Mouse (Mus musculus) liver, adult (tissue): ENCODE data around the gene Lonp2.

ENCODE experiments used
- GATA4 ChIP-seq: IDR thresholded peaks from 2 replicates; pipeline ENCODE4 v1.6.1; 2014; ENCODE audit warnings: mild to moderate bottlenecking, low read length; ENCODE audit not compliant: insufficient replicate concordance

The Lonp2 gene

DNA sequence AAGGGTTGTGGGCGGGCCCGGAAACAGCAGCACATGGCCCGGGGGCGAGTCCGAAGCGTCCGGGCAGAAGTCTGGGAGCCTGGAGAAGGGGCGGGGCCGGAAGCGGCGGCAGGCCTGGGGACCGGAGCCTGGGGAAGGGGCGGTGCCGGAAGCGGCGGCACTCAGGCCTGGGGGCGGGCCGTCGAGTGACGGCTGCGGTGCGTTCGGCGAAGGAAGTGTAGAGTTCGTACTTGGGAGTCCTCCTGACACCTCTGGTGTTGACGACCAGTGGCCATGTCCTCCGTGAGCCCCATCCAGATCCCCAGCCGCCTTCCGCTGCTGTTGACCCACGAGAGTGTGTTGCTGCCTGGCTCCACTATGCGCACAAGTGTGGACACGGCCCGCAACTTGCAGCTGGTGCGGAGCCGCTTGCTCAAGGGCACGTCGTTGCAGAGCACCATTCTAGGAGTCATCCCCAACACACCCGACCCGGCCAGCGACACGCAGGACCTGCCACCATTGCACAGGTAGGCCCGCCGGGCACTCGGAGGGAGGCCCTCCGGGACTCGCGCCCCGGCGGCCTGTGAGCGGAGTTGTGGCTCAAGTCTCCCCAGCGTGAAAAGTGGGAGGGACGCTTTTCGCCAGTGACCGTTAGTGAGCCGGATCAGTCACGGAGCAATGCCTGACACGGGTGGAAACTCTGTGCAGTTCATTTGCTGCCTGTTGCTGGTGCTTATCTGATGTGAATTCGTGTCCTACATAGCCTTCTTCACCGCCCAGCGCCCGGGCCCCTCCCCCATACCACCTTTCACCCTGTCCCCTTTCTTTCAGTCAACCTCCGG lies at the start of gene Lonp2:
TSS of gene Lonp2 (plus strand) at position 133 of the 821 bp plus-strand sequence.
- peak; percentile 82; the same call in 1 of the 2 replicates for TF ChIP-seq GATA4

DNA sequence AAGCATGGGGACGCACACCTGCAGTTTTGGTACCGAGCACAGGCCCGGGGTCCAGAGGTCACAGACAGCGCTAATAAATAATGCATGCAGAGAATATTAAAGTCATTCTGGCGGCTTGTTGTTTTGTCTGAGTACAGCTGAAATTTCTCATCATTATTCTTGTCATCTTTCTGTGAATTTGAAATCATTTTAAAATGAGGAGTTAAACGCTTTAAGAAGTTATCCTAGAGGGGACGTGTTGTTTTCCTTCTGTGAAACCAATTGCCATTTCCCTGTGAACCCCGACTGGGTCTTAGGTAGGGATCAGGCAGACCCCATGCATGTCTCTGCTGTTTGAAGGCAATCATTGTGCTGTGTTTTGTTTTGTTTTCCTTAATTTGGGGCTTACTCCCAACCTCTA lies 46.3 kb upstream of the Lonp2 start:
- TF ChIP-seq GATA4: no peak

DNA sequence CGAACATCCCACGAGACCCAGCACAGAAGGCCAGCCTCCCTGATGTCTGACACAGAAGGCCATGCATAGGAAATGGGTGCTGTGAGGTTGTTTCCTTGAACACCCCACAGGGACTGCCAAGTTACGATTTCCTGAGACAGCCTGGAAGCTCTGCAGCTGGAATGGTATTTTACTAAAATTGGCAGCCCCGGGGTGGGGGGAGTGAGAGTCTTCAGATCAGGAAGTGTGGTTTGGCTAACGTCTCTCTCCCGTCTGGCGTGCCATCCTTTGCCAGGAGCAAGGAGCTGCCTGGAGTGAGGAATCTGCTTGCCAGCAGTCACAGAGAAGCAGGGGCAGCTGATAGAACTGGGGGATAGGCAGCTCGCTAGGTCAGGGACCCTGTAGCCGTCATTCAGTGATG lies 45.8 kb upstream of the Lonp2 start:
- no peak for TF ChIP-seq GATA4

DNA sequence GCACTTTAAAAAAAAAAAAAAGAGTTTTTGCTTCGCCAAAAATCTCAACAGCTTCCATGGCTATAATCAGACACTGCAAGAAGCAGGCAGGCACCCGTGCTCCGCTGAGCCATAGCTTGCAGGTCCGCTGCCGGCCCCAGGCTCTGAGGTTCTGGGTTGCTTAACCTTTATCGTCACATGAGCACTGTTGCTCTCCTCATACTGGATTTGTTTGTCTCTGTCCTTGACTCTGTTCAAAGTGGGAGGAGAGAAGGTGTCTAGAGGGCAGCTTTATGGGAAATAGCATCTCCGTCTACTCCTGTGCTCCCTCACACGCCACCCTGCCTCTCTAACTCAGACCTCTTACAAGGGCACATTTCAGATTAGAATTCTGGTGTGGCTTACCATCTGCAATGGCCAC lies 45.1 kb upstream of the Lonp2 start:
- no peak for TF ChIP-seq GATA4

DNA sequence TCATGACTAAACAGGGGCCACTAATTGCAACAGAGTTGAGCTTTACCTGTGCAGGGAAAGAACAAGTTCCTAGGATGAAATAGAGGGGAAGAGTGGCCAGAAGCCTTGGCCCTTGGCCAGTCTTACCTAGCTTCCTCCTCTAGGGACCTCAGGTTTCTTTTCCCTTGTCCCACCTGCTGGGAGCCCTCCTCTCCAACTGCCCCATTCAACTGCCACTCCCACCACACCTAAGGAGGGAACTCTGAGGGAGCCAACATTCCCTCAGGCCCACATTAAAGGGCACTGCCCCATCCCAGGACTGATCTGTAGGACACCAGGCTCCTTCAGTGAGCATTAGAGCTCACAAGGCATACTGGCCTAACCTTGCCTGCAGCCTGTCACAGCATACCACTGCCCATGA lies 43.4 kb upstream of the Lonp2 start, which contains the start of gene Abcc12:
TSS of gene Abcc12 (minus strand) at position 229 of the 400 bp plus-strand sequence.
- TF ChIP-seq GATA4: no peak

DNA sequence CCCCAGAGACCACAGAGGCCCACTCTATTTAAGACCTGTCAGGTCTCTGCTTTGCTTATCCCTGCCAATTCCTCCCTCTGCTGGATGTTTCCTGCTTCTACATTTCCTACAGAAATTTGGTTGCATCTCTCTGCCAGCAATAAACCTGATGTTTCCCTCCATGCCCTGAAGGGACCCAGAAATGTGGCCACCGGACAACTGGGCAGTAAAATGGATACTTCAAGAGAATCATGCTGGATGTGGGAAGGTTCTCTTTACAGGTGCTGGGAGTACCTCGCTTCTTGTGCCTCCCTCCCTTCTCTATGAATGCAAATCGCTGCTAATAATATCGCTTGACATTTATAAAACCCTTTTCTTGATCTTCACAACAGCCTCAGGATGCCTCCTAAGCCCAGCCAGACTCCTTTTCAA lies 41.9 kb upstream of the Lonp2 start:
- no peak for TF ChIP-seq GATA4

DNA sequence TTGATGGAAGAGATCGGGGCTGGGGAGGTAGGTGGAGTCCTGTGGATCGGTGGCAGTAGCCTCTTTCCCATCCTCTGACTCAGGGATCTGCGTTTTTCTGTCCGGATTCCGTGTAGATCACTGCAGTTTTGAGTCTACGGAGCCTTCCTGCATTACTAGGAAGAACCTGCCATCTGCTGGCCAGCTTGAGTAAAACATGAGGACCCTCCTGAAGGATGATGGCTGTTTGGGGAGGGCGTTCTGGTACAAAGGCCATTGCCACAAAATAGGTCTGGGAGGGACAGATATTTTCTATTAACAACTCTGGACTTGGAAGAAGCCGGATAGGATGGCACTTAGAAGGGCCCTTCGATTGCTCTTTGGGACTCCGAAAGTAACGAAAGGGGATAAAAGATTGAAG lies 38.7 kb upstream of the Lonp2 start:
- no peak for TF ChIP-seq GATA4

DNA sequence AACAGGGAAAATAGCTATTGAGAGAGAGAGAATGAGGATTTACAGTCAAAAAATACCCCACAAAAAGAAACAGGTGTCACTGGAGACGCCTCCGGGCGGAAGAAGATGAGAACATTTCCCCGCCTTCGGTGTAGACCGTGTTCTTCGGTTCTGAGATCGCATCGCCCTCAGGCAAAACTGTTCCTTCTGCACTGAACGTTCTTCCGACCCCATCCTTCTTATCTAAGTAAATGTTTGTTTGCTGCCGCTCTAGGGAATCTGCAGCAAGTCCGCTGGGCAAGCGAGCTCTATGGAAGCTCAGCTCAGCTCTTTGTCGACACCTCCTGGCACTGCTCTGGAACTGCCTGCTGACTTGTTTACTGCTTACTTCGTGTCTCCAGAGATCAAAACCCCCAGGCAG lies 38.3 kb upstream of the Lonp2 start:
- peak; percentile 19; the same call in 1 of the 2 replicates for TF ChIP-seq GATA4

DNA sequence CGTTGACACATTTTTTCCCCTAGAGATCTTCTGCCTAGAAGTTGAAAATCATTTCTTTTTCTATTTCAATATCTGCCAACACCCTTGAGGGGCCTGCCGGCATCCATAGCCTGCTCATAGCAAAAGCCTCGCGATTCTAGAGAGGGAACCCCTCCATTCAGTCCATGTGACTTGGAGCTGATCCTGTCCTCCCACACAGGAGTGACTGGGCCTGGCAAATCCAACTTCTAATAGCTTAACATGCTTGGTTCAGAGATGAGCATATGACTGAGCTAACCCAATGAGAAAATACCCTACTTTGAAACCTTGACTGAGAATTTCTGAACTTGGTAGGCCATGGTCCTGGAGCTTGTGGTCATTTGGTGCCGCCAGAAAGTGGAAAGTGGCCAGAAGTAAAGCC lies 37.8 kb upstream of the Lonp2 start:
- no peak for TF ChIP-seq GATA4

DNA sequence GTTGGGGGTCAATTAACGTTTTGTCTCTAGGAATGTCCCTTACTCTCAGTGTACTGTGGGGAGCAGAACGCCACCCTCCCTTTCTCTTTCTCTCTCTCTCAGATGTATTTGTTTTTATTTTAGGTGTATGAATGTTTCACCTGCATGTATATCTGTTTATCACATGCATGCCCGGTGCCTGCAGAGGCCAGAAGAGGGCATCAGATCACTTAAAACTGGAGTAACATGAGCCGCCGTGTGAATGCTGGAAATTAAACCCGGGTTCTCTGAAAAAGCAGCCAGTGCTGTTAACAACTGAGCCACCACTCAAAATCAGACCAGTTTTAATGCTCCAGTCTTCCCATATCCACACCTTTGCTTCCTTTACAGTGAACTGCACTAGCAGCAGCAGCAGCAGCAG lies 37.2 kb upstream of the Lonp2 start:
- TF ChIP-seq GATA4: no peak

DNA sequence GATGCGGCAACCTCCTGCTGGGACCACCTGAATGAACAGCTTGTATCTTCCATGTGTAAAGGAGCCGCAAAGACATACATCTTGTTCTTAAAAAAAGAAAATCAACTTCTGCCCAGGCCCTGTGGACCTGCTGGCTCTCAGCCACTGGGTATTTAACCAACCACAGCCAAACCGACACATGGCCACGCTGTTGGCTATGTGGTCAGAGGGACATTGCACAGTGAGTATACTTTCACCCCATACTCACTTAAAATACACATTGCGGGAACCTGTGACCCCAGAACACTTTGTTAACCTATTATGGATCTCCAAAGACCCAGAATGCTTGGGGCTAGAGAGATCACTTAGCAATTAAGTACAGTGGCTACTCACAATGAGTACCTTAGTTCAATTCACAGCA lies 35.5 kb upstream of the Lonp2 start:
- TF ChIP-seq GATA4: no peak

DNA sequence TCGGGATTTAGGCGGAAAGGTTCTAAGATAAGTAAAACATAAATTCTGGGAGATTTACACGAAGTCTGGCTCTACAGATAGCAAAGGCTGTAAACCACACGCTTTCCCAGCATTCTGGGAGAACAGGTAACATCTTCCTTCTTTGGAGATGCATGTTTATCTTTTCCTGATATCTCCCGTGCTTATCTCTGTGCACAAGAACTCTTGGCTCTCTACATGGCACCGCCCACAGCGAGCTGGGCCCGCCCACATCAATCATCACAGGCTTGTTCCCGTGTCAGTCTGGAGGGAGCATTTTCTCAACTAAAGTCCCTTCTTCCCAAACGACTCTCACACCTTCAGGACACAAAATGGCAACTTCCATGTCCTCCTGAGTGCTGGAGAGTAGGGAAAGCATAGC lies 30.7 kb upstream of the Lonp2 start:
- TF ChIP-seq GATA4: peak; percentile 93

DNA sequence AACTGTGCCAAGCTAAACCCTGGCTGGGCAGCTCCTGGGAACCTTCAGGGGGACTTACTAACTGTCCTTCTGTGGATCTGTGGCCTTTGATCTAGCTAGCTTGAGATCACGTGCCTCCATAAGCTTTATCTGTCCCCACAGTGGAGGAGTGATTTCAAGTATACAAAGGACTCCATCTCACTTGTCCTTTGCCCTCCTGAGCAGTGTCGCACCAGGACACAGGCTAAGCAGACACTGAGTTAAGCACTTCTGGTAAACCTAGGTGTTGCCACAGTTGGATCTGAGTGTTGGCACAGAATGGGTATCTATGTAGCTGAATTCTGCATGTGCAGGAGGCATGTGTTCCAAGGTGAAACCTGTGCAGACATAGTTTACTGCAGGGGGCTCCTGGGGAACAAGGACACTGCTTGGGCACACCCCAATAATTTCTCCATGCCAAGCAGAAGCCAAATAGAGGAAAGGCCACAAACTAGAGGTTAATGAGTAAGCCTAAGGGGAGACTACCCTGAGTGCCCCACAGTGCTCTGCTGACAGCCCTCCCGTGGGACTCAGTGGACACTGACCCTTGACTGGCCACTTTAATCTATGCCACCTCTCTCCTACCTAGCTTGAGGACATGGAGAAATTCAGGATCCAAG lies 29.6 kb upstream of the Lonp2 start:
- TF ChIP-seq GATA4: peak; percentile 10; the same call in 1 of the 2 replicates

DNA sequence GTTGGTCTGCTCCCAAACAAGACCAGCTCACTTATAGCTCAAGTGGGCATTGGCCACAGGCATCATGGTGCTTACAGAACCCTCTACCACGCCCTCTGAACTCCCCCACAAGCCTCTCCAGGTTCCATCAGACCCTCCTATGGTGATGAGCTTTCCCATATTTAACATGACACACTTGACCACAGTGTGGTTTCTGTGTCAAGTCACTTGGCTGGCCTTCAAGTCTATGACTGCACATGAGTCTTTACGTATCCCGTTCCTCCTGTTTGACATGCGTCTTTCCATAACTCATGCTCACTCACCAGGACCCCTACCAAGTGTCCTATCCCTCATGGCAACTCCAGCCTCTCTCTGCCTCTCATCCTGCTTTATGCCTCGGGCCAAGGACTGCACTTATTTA lies 28.2 kb upstream of the Lonp2 start:
- no peak for TF ChIP-seq GATA4

DNA sequence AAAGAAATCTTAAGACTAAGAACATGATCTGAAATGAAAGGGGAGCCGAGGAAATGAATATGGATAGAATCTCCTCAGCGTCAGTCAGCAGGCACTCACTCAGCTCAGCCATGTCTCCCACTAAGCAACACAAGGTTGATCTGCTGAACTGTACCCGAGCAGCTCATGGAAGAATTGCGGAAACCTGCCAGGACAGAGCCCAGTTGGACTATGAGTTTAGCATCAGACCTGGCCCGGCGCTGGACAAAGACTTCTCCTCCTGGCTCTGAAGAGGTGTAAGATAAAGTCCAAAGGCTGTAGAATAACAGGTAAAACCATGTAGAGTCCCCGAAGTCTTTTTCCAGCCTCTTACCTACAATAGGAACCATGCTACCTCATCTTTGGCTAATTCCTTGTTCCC lies 26.2 kb upstream of the Lonp2 start:
- no peak for TF ChIP-seq GATA4

DNA sequence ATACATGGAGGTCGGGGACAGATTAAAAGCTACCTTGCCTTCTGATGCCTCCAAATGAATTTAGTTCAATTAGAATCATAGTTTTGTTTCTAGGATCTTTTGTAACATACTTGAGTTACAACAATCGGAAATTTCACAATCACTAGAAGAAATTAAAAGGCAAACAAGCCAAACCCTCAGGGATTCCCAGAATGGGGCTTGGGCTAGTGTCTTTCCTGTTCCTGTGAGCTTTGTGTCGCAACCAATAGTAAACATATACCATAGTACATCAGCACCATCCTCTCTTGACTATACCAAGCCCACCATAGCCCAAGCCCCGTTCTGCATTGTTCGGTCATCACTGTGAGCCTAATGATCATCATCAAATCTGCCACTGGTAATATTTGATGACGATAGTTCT lies 24.5 kb upstream of the Lonp2 start:
- no peak for TF ChIP-seq GATA4

DNA sequence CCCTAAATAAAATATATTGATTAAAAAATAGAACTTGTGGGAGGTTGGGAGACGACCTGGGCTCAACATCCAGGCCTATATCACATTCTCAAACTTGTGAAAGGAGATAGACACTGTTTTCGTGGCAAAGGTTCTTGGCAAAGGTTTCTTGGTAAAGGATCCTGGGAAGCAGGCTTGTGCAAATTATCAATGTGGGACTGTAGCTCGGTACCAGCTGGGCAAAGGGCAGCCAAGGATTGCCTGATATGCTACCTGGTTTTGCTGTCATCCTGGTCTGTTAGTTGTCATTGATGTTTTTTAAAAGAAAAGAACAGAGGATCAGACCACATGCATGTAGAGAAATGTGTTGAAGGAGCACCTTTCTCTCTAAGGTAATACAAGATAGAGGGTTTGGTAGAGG lies 23.5 kb upstream of the Lonp2 start:
- TF ChIP-seq GATA4: peak; percentile 53; the same call in 1 of the 2 replicates

DNA sequence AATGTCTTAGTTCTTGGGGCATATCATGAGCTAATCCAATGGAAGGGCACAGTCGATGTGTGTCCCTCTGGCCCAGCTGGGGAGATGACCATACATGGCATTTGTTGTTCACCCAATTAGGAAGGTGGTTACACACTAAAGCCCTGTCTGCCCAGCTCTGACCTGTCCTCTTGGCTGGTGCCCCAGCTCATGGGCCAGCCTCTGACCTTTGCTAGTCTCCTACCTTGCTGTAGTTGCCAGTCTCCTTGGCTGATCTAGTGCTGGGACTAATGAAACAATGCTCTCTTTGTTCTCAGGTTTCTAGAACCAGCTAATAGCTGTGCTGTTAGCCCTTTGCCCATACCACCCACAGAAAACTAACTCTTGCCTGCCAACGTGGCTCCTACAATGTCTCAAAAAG lies 20.7 kb upstream of the Lonp2 start:
- TF ChIP-seq GATA4: no peak
